Mouse (Mus musculus): ENCODE results near the gene Bcl2.
"Not testable (repeated sequence)": the region's sequence is repeated elsewhere in the genome, so short reads cannot be mapped to it uniquely, and the experiment has no call there.

Gene Bcl2

GRCm38 (mm10) chr1:106713621-106714529, at the start of gene Bcl2:
Gene Bcl2 (minus strand): TSS chr1:106714274.
- no peak for DNase-seq (ENCODE audit: extremely low read depth, low read depth, low spot score)

DNA sequence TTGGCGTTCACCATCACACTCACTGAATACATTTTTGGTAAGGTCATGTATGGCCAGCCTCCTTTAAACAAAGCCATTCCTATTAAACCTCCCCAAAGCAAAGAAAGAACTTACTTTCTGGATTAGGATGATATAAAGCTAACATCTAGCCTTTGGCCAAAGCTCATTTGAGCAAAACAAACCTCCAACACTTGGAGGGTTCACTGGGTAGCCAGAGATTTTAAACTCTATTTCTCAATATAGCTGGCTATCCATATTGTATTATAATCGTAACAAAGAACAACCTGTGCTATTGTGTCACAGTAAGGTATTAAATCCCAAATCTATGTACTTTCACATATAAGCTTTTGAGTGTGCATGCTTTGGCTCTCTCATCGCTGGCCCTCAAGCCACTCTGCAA, 46.7 kb upstream of the Bcl2 start:
- DNase-seq (ENCODE audit: extremely low read depth, low read depth, low spot score): peak; percentile 85

DNA sequence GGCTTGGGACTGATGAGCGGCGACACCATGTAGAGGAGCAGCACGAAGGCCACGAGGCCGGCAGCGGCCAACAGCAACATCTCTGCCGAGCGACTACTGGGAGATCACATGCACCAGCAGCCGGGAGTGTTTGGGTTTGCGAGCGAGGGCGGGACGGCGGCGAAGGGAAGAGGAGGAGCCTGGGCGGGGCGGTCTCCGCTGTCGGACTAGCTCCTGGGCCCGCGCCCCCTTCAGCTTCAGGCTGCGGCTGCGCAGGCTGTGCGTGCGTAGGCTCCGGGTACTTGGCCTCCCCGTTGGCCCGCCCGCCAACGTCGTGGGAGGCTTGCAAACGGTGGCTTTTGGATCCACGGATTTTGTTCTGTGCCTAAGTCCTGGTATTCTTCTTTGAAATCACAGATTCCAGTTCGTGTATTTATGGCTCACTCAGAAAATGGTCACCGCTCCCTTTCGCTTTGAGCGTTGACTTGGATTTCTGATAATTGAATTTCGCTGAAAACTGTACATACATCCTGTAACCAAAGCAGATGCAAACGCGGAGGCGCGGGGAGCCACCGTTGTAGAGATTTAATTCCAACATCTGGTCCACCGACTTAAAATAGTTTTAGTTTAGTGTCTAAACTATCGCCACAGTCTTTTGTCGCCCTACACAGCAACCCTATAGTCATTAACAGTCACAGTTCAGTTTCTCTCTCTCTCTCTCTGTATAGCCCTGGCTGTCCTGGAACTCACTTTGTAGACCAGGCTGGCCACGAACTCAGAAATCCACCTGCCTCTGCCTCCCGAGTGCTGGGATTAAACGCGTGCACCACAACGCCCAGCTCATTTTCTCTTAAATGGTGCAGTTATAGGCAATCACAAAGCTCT, 45.7 kb upstream of the Bcl2 start, which contains the start of gene Kdsr:
Gene Kdsr, minus strand, starts transcription at position 156 of the 864 bp plus-strand sequence.
- DNase-seq (ENCODE audit: extremely low read depth, low read depth, low spot score): peak; percentile 67

GRCm38 (mm10) chr1:106758734-106759571, 44.9 kb upstream of the Bcl2 start:
- DNase-seq (ENCODE audit: extremely low read depth, low read depth, low spot score): no peak

DNA sequence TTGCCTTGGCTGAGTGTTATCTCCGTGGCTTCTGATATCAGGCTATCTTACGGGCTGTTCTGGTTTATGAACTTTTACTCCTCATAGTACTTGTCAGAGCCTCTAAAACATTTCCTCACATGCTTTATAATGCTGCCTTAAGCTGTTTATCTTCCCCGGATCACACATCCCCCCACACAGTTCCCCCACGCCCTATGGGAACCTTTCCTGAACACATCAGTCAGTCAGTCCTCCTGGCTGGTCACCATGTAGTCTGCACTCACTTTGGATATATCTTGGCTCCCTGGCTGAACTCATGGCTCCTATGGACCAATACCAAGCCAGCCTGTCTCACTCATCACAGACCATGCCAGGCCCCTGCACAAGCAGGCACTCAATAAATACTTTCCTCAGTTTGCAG, 42.6 kb upstream of the Bcl2 start:
- no peak for DNase-seq (ENCODE audit: extremely low read depth, low read depth, low spot score)

GRCm38 (mm10) chr1:106752013-106752412, 37.9 kb upstream of the Bcl2 start:
- DNase-seq (ENCODE audit: extremely low read depth, low read depth, low spot score): no peak

GRCm38 (mm10) chr1:106750656-106751055, 36.6 kb upstream of the Bcl2 start:
- DNase-seq (ENCODE audit: extremely low read depth, low read depth, low spot score): no peak

DNA sequence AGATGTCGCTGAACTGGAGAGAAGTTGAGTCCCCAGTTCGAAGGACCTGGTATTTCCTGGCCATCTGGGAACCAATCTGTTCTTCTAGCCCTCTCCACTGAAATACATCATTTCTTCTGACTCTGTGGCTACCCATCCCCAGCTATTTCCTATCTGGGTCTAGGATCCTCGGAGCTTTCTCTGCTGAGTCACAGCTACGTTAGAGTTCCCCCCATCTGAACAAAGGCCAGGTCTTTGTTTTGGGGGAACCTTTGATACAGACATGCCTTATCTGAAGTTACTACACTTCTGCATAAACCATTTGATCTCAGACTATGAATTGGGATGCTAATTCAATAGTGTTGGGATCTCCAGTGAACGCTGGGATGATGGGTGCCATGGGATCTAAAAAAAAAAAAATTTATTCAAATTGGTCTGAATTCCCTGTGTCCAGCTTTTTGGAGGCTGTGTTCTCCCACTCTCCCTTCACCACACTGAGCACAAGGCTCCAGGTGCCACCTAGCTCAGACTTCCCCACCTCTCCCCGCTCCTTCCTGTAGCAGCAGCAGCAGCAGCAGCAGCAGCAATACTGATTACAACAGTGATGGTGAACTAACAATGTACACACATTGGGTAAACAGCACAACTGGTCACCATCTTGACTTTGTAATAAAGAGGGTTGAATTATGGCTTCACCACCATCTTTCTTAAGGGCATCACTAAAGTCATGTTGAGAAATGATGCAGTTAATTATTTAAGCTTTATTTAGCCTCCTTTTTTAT, 34.7 kb upstream of the Bcl2 start:
- DNase-seq (ENCODE audit: extremely low read depth, low read depth, low spot score): no peak

DNA sequence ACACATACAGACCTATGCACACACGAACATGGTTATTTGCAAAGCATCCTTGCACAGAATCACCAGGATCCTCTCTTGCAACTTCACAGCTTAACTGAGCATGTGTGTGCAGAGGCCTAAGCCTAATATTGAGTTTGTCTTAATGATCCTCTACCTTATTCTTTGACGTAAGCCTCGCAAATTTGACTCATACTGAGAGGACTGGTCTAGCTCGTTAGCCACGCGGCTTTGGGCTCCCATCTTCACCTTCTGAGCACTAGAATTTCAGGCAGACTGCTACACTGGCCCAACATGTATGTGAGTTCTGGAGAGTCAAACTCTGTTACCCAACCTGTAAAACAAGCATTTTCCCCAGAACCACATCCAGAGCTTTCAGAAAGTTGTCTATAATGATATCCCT, 28.9 kb upstream of the Bcl2 start:
- DNase-seq (ENCODE audit: extremely low read depth, low read depth, low spot score): no peak

DNA sequence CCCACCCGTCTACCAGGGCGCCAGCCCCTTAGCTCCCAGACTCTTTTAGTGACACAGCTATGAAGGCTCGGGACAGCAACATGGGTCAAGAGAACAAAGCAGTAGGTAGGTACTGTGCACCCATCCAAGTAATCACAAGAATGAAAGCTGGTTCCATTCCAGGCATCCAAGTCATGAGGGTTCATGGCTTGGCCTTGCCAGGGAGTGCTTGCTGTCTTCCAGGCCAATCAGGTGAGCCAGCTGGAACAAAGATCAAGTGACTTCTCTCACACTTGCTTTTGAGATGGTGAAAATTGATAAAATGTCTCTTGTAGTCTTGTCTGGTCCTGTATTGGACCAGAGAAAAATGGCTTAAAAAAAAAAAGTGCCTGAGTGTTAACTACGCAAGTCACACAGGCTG, 26.7 kb upstream of the Bcl2 start:
- peak; percentile 84 for DNase-seq (ENCODE audit: extremely low read depth, low read depth, low spot score)

GRCm38 (mm10) chr1:106739810-106740209, 25.7 kb upstream of the Bcl2 start:
- no peak for DNase-seq (ENCODE audit: extremely low read depth, low read depth, low spot score)

- no peak for DNase-seq (ENCODE audit: extremely low read depth, low read depth, low spot score)
Measured at GRCm38 (mm10) chr1:106738092-106738491, 24.0 kb upstream of the Bcl2 start.

- no peak for DNase-seq (ENCODE audit: extremely low read depth, low read depth, low spot score)
Measured at GRCm38 (mm10) chr1:106736211-106736610, 22.1 kb upstream of the Bcl2 start.

DNA sequence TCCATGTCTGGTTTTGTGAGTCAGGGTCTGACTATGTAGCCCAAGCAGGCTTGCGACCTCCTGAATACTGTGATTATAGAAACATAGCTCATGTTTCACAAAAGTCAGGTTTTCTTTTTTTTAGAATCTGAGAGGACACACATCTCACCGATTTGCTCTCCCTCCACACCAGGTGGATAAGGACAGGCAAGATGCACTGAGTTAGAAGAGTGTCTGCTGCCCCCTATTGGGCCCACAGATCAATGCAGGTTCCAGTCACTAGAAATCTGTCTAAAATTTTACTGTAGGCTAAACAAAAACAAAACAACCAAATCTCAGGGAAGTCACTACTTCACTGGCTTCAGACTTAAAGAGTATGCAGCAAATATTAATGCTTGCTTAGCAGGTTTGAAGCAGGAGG, 21.5 kb upstream of the Bcl2 start:
- no peak for DNase-seq (ENCODE audit: extremely low read depth, low read depth, low spot score)

GRCm38 (mm10) chr1:106722061-106722460, 8.0 kb upstream of the Bcl2 start:
- DNase-seq (ENCODE audit: extremely low read depth, low read depth, low spot score): no peak

- DNase-seq (ENCODE audit: extremely low read depth, low read depth, low spot score): not testable (repeated sequence)
Measured at GRCm38 (mm10) chr1:106717736-106718135, 3.7 kb upstream of the Bcl2 start.

DNA sequence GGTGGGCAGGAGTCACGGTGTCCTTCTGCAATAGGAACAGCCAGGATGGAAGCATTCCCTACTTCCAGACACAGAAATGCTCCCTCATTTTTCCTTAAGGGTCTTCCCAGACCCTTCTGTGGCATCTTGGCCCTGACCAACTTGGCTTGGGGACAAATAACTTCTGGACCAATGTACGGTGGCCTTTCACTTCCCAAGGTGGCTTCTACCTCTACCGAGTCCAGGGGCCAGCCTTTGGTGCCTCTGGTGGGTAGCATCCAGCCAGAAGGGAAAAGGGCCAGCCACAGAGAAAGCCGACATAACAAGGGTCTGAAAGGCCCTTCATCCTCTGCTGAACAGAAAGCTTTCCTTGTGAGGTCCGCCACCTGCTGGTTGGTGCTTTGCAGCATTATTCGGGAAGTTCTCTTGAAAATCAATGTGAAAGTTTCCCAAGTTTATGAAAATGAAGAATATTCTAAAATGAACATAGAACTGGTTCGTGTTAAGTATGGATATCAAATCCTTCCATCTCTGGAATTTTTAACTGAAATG, 3.1 kb upstream of the Bcl2 start:
- no peak for DNase-seq (ENCODE audit: extremely low read depth, low read depth, low spot score)

GRCm38 (mm10) chr1:106716141-106716540, 2.1 kb upstream of the Bcl2 start:
- DNase-seq (ENCODE audit: extremely low read depth, low read depth, low spot score): no peak

DNA sequence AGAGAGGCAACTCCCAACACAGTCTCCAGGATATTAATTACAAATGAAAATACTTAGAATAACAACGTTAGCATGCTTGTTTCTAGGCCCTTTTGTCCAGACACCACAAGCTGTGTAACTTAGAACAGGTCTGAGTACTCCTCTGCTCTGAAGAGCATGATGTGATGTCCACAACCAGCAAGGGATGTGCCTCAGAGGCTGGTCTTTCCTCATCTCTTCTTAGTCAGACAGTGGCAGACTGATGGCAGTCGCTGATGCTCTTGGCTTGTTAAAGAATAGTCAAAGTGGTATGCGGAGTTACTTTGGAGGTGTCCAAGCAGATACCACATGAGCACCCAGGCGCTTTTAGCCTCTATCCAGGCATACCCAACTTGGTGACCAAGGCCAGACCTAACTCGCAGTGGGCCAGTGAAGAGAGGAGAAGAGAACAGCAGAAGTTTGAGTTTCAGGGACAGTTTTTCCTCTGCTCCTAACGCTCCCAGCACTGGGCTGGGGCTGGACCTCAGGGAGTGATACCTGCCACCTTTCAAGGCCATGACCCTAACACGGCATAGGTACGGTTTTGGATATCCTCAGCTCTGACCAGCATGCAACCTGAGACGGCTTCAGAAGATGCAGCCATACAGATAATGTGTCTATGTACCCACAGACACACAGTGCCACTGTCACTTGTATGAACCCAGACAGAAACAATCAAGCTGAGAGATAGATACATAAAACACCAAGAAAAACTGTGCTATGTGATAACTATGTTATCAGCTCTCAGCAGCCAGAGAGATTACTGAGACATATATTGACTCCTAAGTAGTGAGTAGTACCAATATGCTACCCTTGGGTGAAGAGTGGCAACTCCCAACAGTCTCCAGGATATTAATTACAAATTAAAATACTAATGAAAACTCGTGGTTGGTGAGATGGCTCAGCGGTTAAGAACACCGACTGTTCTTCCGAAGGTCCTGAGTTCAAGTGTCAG, 1.3 kb upstream of the Bcl2 start:
- no peak for DNase-seq (ENCODE audit: extremely low read depth, low read depth, low spot score)
